Mouse (Mus musculus) liver, embryonic 16.5 days (tissue): ENCODE results near the gene Runx2. TPM values are rescaled to one million over a fixed set of nuclear protein-coding genes. Genes with fewer than 3 reads are reported as not detected.
A peak's percentile ranks its signal among the peaks of the same experiment; 100 is the strongest.

Experiments
- ATAC-seq: fragments of 200-750 bp; cut with Nextera tagmentation; 2 replicates; pipeline ENCODE4 v1.8.0; 2017; ENCODE audit warnings: low read depth, mild to moderate bottlenecking, moderate number of reproducible peaks, moderate library complexity
- H3K27ac ChIP-seq: fragments of 300-500 bp; sonication (generic); 2 replicates; pipeline ENCODE4 v1.5.1; 2014; ENCODE audit warnings: mild to moderate bottlenecking, low read length
- H3K27me3 ChIP-seq: fragments of 300-500 bp; sonication (generic); 2 replicates; pipeline ENCODE4 v1.6.1; 2014; ENCODE audit warnings: low read depth, low read length, mixed read lengths; ENCODE audit not compliant: control insufficient read depth, insufficient read depth
- H3K36me3 ChIP-seq: fragments of 300-500 bp; sonication (generic); 2 replicates; pipeline ENCODE4 v1.6.1; 2014; ENCODE audit warnings: mild to moderate bottlenecking; ENCODE audit not compliant: control insufficient read depth, insufficient read depth
- H3K4me1 ChIP-seq: fragments of 300-500 bp; sonication (generic); 2 replicates; pipeline ENCODE4 v1.6.1; 2014; ENCODE audit warnings: low read depth, low read length, mixed read lengths; ENCODE audit not compliant: control insufficient read depth
- H3K4me2 ChIP-seq: fragments of 300-500 bp; sonication (generic); 2 replicates; pipeline ENCODE4 v1.6.1; 2014; ENCODE audit warnings: low read depth, low read length, mixed read lengths
- H3K4me3 ChIP-seq: fragments of 300-500 bp; sonication (generic); 2 replicates; pipeline ENCODE4 v1.5.1; 2014; ENCODE audit warnings: low read depth, mild to moderate bottlenecking, low read length
- H3K9ac ChIP-seq: fragments of 300-500 bp; sonication (generic); 2 replicates; pipeline ENCODE4 v1.6.1; 2014; ENCODE audit warnings: low read depth, low read length
- H3K9me3 ChIP-seq: fragments of 300-500 bp; sonication (generic); replicated peaks from 2 replicates; pipeline ENCODE4 v1.6.1; 2016; ENCODE audit warnings: low read length; ENCODE audit not compliant: control insufficient read depth
- WGBS: fragments of 180-500 bp; shearing (Covaris S2); extraction: QIAGEN DNeasy Blood & Tissue Kit; methylation state at CpG from one replicate; pipeline ENCODE4 v1.1.7; 2014; ENCODE audit not compliant: insufficient replicate concordance; 5-methylcytosine and 5-hydroxymethylcytosine counted together
- polyA plus RNA-seq: library from polyadenylated mRNA; unstranded; fragments of >200 nt; fragmentation: Nextera tagmentation; extraction: Ambion mirVana; gene quantifications from 2 replicates; pipeline ENCODE4 v1.2.1, GENCODE M21; 2015

Gene Runx2
- polyA plus RNA-seq, 1 experiment from 2014 or later, result 0.64 TPM

- H3K4me3 ChIP-seq, result no peak overlapping the region
- no peak overlapping the region for H3K4me2 ChIP-seq
- 25% methylated on average over 2 of the region's 2 CpGs for WGBS
- no peaks in the 10 kb centered on the region for H3K36me3 ChIP-seq
- no peaks in the 10 kb centered on the region for H3K27me3 ChIP-seq
- H3K9me3 ChIP-seq, result no peaks in the 10 kb centered on the region
- no peak for ATAC-seq
- H3K4me1 ChIP-seq, result no peaks in the 10 kb centered on the region
- no peak overlapping the region for H3K27ac ChIP-seq
- H3K9ac ChIP-seq, result no peak overlapping the region
Observed at GRCm38 (mm10) chr17:44691517-44691916, 123.1 kb downstream of the Runx2 start.

- Histone ChIP-seq H3K4me3 (no peak overlapping the region), H3K27ac (no peak overlapping the region), H3K4me1 (no peaks in the 10 kb centered on the region)
Observed at GRCm38 (mm10) chr17:44690410-44691035, 124.1 kb downstream of the Runx2 start.

GRCm38 (mm10) chr17:44688306-44688705 lies 126.3 kb downstream of the Runx2 start:
- Histone ChIP-seq H3K27me3 (no peaks in the 10 kb centered on the region), H3K9ac (no peak overlapping the region), H3K4me2 (no peak overlapping the region), H3K27ac (no peak overlapping the region), H3K4me3 (no peak overlapping the region), H3K9me3 (no peaks in the 10 kb centered on the region), H3K36me3 (no peaks in the 10 kb centered on the region), H3K4me1 (no peaks in the 10 kb centered on the region)
- WGBS, result 75% methylated on average over 2 of the region's 2 CpGs
- no peak for ATAC-seq

More at GRCm38 (mm10) chr17:44690410-44691035, 124.1 kb downstream of the Runx2 start:
- no peak for ATAC-seq
- no peaks in the 10 kb centered on the region for H3K9me3 ChIP-seq
- no peak overlapping the region for H3K9ac ChIP-seq
- no peak overlapping the region for H3K4me2 ChIP-seq
- no peaks in the 10 kb centered on the region for H3K27me3 ChIP-seq
- WGBS, result 36% methylated on average over 5 of the region's 5 CpGs
- H3K36me3 ChIP-seq, result no peaks in the 10 kb centered on the region

- no peak for ATAC-seq
- no peaks in the 10 kb centered on the region for H3K4me1 ChIP-seq
- H3K9me3 ChIP-seq, result no peaks in the 10 kb centered on the region
- 17% methylated on average over 7 of the region's 7 CpGs for WGBS
- no peak overlapping the region for H3K4me2 ChIP-seq
- no peak overlapping the region for H3K9ac ChIP-seq
- H3K27me3 ChIP-seq, result no peaks in the 10 kb centered on the region
- no peaks in the 10 kb centered on the region for H3K36me3 ChIP-seq
- H3K4me3 ChIP-seq, result no peak overlapping the region
- no peak overlapping the region for H3K27ac ChIP-seq
Observed at GRCm38 (mm10) chr17:44685514-44685913, 129.1 kb downstream of the Runx2 start.

- Histone ChIP-seq H3K27me3 (no peaks in the 10 kb centered on the region), H3K9me3 (no peaks in the 10 kb centered on the region), H3K9ac (no peak overlapping the region), H3K27ac (no peak overlapping the region), H3K4me1 (no peaks in the 10 kb centered on the region), H3K4me3 (no peak overlapping the region), H3K4me2 (no peak overlapping the region), H3K36me3 (no peaks in the 10 kb centered on the region)
- WGBS, result 75% methylated on average over 9 of the region's 9 CpGs
- no peak for ATAC-seq
Observed at GRCm38 (mm10) chr17:44683026-44683425, 131.6 kb downstream of the Runx2 start.

GRCm38 (mm10) chr17:44677782-44678181 lies 136.8 kb downstream of the Runx2 start:
- Histone ChIP-seq H3K27ac (no peak overlapping the region), H3K9ac (no peak overlapping the region), H3K4me2 (no peak overlapping the region), H3K27me3 (no peaks in the 10 kb centered on the region), H3K4me3 (no peak overlapping the region), H3K36me3 (no peaks in the 10 kb centered on the region), H3K9me3 (no peaks in the 10 kb centered on the region), H3K4me1 (no peaks in the 10 kb centered on the region; the same call in 1 of the 2 replicates)
- 51% methylated on average over 7 of the region's 7 CpGs for WGBS
- ATAC-seq, result no peak

GRCm38 (mm10) chr17:44672806-44673205 lies 141.8 kb downstream of the Runx2 start:
- Histone ChIP-seq H3K27ac (no peak overlapping the region), H3K27me3 (no peaks in the 10 kb centered on the region), H3K9ac (no peak overlapping the region), H3K9me3 (no peaks in the 10 kb centered on the region), H3K4me3 (no peak overlapping the region), H3K4me1 (peaks cover 3% of the 10 kb centered on the region), H3K36me3 (no peaks in the 10 kb centered on the region), H3K4me2 (no peak overlapping the region)
- 19% methylated on average over 7 of the region's 7 CpGs for WGBS
- 0 out of 2 replicates have a peak, but pooled peaks have one; percentile 9 for ATAC-seq

- ATAC-seq, result peak; percentile 83
- no peak overlapping the region for H3K27ac ChIP-seq
- H3K27me3 ChIP-seq, result no peaks in the 10 kb centered on the region
Observed at GRCm38 (mm10) chr17:44671946-44672692, 142.5 kb downstream of the Runx2 start.

GRCm38 (mm10) chr17:44669985-44670384 lies 144.6 kb downstream of the Runx2 start:
- 41% methylated on average over 11 of the region's 11 CpGs for WGBS
- Histone ChIP-seq H3K9ac (no peak overlapping the region), H3K27me3 (no peaks in the 10 kb centered on the region), H3K4me1 (peaks cover 3% of the 10 kb centered on the region), H3K4me2 (no peak overlapping the region), H3K27ac (no peak overlapping the region), H3K4me3 (no peak overlapping the region), H3K36me3 (no peaks in the 10 kb centered on the region), H3K9me3 (no peaks in the 10 kb centered on the region)
- no peak for ATAC-seq

More at GRCm38 (mm10) chr17:44671946-44672692, 142.5 kb downstream of the Runx2 start:
- 36% methylated on average over 16 of the region's 16 CpGs for WGBS
- Histone ChIP-seq H3K4me2 (no peak overlapping the region), H3K9me3 (no peaks in the 10 kb centered on the region), H3K4me3 (no peak overlapping the region), H3K4me1 (peaks cover 3% of the 10 kb centered on the region), H3K9ac (no peak overlapping the region), H3K36me3 (no peaks in the 10 kb centered on the region)
